Comparison of ENCODE assay signal across 15 mouse cellular contexts in the genomic region with DNA sequence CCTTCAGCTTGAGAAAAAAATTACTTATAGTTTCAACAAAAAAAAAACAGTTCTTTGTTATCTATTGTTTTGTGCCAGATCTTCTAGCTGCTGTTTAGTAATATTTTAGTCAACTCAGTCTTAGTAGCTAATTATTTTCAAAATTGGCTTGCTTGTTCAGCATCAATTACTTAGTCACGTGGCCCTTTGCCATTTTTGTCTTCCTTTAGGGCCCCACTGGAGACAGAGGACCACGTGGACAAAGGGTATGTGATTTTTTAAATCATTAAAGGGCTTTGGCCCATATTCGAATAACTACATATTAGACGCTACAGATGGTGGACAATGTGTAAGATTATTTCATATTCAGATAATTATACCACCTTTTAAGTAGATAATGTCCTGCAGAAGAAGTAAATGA.
"Had no signal": no experiment of that assay in that cellular context is flagged by ENCODE, and none has a peak within 500 bp of the region (broad histone marks: within the 10 kb centered on the region; RNA-seq: fewer than 3 reads in every experiment).

No protein-coding gene starts in this region.

- H3K9me3 ChIP-seq: liver, embryonic 15.5 days; lung, embryonic 15.5 days; megakaryocyte, embryonic 14.5 days; midbrain, embryonic 15.5 days; neural tube, embryonic 13.5 days had no signal

- H3K4me3 ChIP-seq: liver, embryonic 15.5 days; lung, embryonic 15.5 days; megakaryocyte, embryonic 14.5 days; midbrain, embryonic 15.5 days; neural tube, embryonic 13.5 days had no signal

- H3K9ac ChIP-seq: liver, embryonic 15.5 days; lung, embryonic 15.5 days; midbrain, embryonic 15.5 days; neural tube, embryonic 13.5 days had no signal

- H3K36me3 ChIP-seq: liver, embryonic 15.5 days; midbrain, embryonic 15.5 days; neural tube, embryonic 13.5 days had no signal

- H3K27me3 ChIP-seq: lung, embryonic 15.5 days had no signal

- H3K27ac ChIP-seq: liver, embryonic 15.5 days; lung, embryonic 15.5 days; macrophage; midbrain, embryonic 15.5 days; neural tube, embryonic 13.5 days had no signal

- DNase-seq: kidney, adult 11 months; kidney, adult 9 months; kidney, postnatal 10 days; lung, postnatal 14 days; retina, postnatal 1 day; right cerebral cortex, postnatal 4 days; spleen, adult 18-20 months had no signal

- ATAC-seq: midbrain, embryonic 15.5 days had no signal

- H3K4me2 ChIP-seq: liver, embryonic 11.5 days; liver, embryonic 15.5 days; lung, embryonic 15.5 days; midbrain, embryonic 11.5 days; midbrain, embryonic 15.5 days; neural tube, embryonic 13.5 days had no signal
